Mouse (Mus musculus) midbrain, embryonic 16.5 days (tissue): Measurements from ENCODE around the gene Mtcl1. TPM values are rescaled to one million over a fixed set of nuclear protein-coding genes. Genes with fewer than 3 reads are reported as not detected.

Experiments used
- ATAC-seq: fragments of 200-750 bp; cut with Nextera tagmentation; 2 replicates; pipeline ENCODE4 v1.8.0; 2017; ENCODE audit warnings: moderate TSS enrichment
- H3K27ac ChIP-seq: fragments of 300-500 bp; sonication (generic); 2 replicates; pipeline ENCODE4 v1.5.1; 2014; ENCODE audit warnings: mild to moderate bottlenecking, low read length, mixed read lengths
- H3K27me3 ChIP-seq: fragments of 300-500 bp; sonication (generic); 2 replicates; pipeline ENCODE4 v1.6.1; 2014; ENCODE audit warnings: low read depth, low read length, mixed read lengths; ENCODE audit not compliant: control insufficient read depth, insufficient read depth
- H3K36me3 ChIP-seq: fragments of 300-500 bp; sonication (generic); 2 replicates; pipeline ENCODE4 v1.6.1; 2014; ENCODE audit warnings: mild to moderate bottlenecking, low read length, moderate library complexity, mixed read lengths; ENCODE audit not compliant: control insufficient read depth, insufficient read depth
- H3K4me1 ChIP-seq: fragments of 300-500 bp; sonication (generic); 2 replicates; pipeline ENCODE4 v1.6.1; 2014; ENCODE audit warnings: mild to moderate bottlenecking, low read length, mixed read lengths; ENCODE audit not compliant: control insufficient read depth, insufficient read depth
- H3K4me2 ChIP-seq: fragments of 300-500 bp; sonication (generic); 2 replicates; pipeline ENCODE4 v1.6.1; 2014; ENCODE audit warnings: mild to moderate bottlenecking, low read length, mixed read lengths
- H3K4me3 ChIP-seq: fragments of 300-500 bp; sonication (generic); 2 replicates; pipeline ENCODE4 v1.5.1; 2014; ENCODE audit warnings: low read depth, mild to moderate bottlenecking, low read length, moderate library complexity, mixed read lengths
- H3K9ac ChIP-seq: fragments of 300-500 bp; sonication (generic); 2 replicates; pipeline ENCODE4 v1.6.1; 2014; ENCODE audit warnings: low read depth, low read length, mixed read lengths
- H3K9me3 ChIP-seq: fragments of 300-500 bp; sonication (generic); replicated peaks from 2 replicates; pipeline ENCODE4 v1.6.1; 2014; ENCODE audit warnings: mild to moderate bottlenecking, low read length, mixed read lengths; ENCODE audit not compliant: control insufficient read depth, poor library complexity, severe bottlenecking
- WGBS: fragments of 180-500 bp; shearing (Covaris S2); extraction: QIAGEN DNeasy Blood & Tissue Kit; methylation state at CpG from one replicate; pipeline ENCODE4 v1.1.7; 2014; 5-methylcytosine and 5-hydroxymethylcytosine counted together
- polyA plus RNA-seq: library from polyadenylated mRNA; unstranded; fragments of >200 nt; fragmentation: Nextera tagmentation; extraction: Ambion mirVana; gene quantifications from 2 replicates; pipeline ENCODE4 v1.2.1, GENCODE M21; 2015

Gene Mtcl1
- polyA plus RNA-seq, 1 experiment from 2014 or later = 29.4 TPM

GRCm38 (mm10) chr17:66417329-66417728 is 32.2 kb downstream of the Mtcl1 start:
- Histone ChIP-seq H3K4me1 (peaks cover 39% of the 10 kb centered on the region), H3K27me3 (no peaks in the 10 kb centered on the region), H3K4me2 (peak overlapping the region; percentile 38), H3K4me3 (no peak overlapping the region), H3K36me3 (no peaks in the 10 kb centered on the region), H3K9me3 (no peaks in the 10 kb centered on the region), H3K9ac (peak overlapping the region; percentile 21; the same call in 1 of the 2 replicates), H3K27ac (peak overlapping the region; percentile 62)
- peak; percentile 43; the same call in 1 of the 2 replicates for ATAC-seq
- WGBS = 27% methylated on average over 5 of the region's 5 CpGs

- no peaks in the 10 kb centered on the region for H3K27me3 ChIP-seq
- no peaks in the 10 kb centered on the region for H3K9me3 ChIP-seq
- H3K9ac ChIP-seq = peak overlapping the region; percentile 0; the same call in 1 of the 2 replicates
- H3K27ac ChIP-seq = peak overlapping the region; percentile 62
- peak overlapping the region; percentile 38 for H3K4me2 ChIP-seq
- H3K4me1 ChIP-seq = peaks cover 44% of the 10 kb centered on the region
- H3K4me3 ChIP-seq = peak overlapping the region; percentile 2; the same call in 1 of the 2 replicates
- no peaks in the 10 kb centered on the region for H3K36me3 ChIP-seq
- WGBS = 20% methylated on average over 14 of the region's 14 CpGs
- ATAC-seq = peak; percentile 69
These were observed 32.7 kb downstream of the Mtcl1 start for GRCm38 (mm10) chr17:66416841-66417313.

- peak; percentile 23; the same call in 1 of the 2 replicates for ATAC-seq
These were observed 33.1 kb downstream of the Mtcl1 start for GRCm38 (mm10) chr17:66416436-66416835.

GRCm38 (mm10) chr17:66414331-66414730 is 35.2 kb downstream of the Mtcl1 start:
- peaks cover 44% of the 10 kb centered on the region for H3K4me1 ChIP-seq
- ATAC-seq = no peak
- 88% methylated on average over 1 of the region's 1 CpGs for WGBS

More at GRCm38 (mm10) chr17:66416436-66416835, 33.1 kb downstream of the Mtcl1 start:
- no peaks in the 10 kb centered on the region for H3K36me3 ChIP-seq
- WGBS = 49% methylated on average over 7 of the region's 7 CpGs
- no peaks in the 10 kb centered on the region for H3K27me3 ChIP-seq
- no peaks in the 10 kb centered on the region for H3K9me3 ChIP-seq
- peak overlapping the region; percentile 38; the same call in 1 of the 2 replicates for H3K4me2 ChIP-seq
- no peak overlapping the region for H3K4me3 ChIP-seq
- H3K9ac ChIP-seq = peak overlapping the region; percentile 0; the same call in 1 of the 2 replicates
- H3K27ac ChIP-seq = peak overlapping the region; percentile 62; the same call in 1 of the 2 replicates
- peaks cover 45% of the 10 kb centered on the region for H3K4me1 ChIP-seq

GRCm38 (mm10) chr17:66412155-66412970 is 37.2 kb downstream of the Mtcl1 start:
- peak overlapping the region; percentile 7; the same call in 1 of the 2 replicates for H3K27ac ChIP-seq
- no peak overlapping the region for H3K9ac ChIP-seq
- WGBS = 18% methylated on average over 12 of the region's 12 CpGs

More at GRCm38 (mm10) chr17:66414331-66414730, 35.2 kb downstream of the Mtcl1 start:
- Histone ChIP-seq H3K27ac (no peak overlapping the region), H3K9me3 (no peaks in the 10 kb centered on the region), H3K9ac (no peak overlapping the region), H3K4me2 (no peak overlapping the region), H3K4me3 (no peak overlapping the region), H3K27me3 (no peaks in the 10 kb centered on the region), H3K36me3 (no peaks in the 10 kb centered on the region)

GRCm38 (mm10) chr17:66410884-66411426 is 38.6 kb downstream of the Mtcl1 start:
- Histone ChIP-seq H3K36me3 (no peaks in the 10 kb centered on the region), H3K27me3 (no peaks in the 10 kb centered on the region), H3K27ac (no peak overlapping the region), H3K4me1 (peaks cover 15% of the 10 kb centered on the region), H3K9ac (no peak overlapping the region), H3K4me2 (no peak overlapping the region), H3K4me3 (no peak overlapping the region), H3K9me3 (no peaks in the 10 kb centered on the region)
- 62% methylated on average over 11 of the region's 11 CpGs for WGBS
- ATAC-seq = no peak

More at GRCm38 (mm10) chr17:66412155-66412970, 37.2 kb downstream of the Mtcl1 start:
- H3K36me3 ChIP-seq = no peaks in the 10 kb centered on the region
- H3K4me1 ChIP-seq = peaks cover 29% of the 10 kb centered on the region
- H3K4me3 ChIP-seq = no peak overlapping the region
- ATAC-seq = 0 out of 2 replicates have a peak, but pooled peaks have one; percentile 11
- no peaks in the 10 kb centered on the region for H3K9me3 ChIP-seq
- H3K27me3 ChIP-seq = no peaks in the 10 kb centered on the region
- no peak overlapping the region for H3K4me2 ChIP-seq

- no peak overlapping the region for H3K4me2 ChIP-seq
- peaks cover 24% of the 10 kb centered on the region for H3K4me1 ChIP-seq
- no peak overlapping the region for H3K9ac ChIP-seq
- ATAC-seq = no peak
- no peak overlapping the region for H3K4me3 ChIP-seq
- H3K9me3 ChIP-seq = no peaks in the 10 kb centered on the region
- H3K27me3 ChIP-seq = no peaks in the 10 kb centered on the region
- 90% methylated on average over 9 of the region's 9 CpGs for WGBS
- H3K27ac ChIP-seq = no peak overlapping the region
- no peaks in the 10 kb centered on the region for H3K36me3 ChIP-seq
These were observed 40.4 kb downstream of the Mtcl1 start for GRCm38 (mm10) chr17:66409070-66409605.

GRCm38 (mm10) chr17:66408400-66408799 is 41.1 kb downstream of the Mtcl1 start:
- 94% methylated on average over 5 of the region's 5 CpGs for WGBS
- no peak for ATAC-seq

More at GRCm38 (mm10) chr17:66408400-66408799, 41.1 kb downstream of the Mtcl1 start:
- no peaks in the 10 kb centered on the region for H3K27me3 ChIP-seq
- no peak overlapping the region for H3K27ac ChIP-seq
- no peak overlapping the region for H3K9ac ChIP-seq
- H3K4me3 ChIP-seq = no peak overlapping the region
- no peaks in the 10 kb centered on the region for H3K36me3 ChIP-seq
- H3K4me2 ChIP-seq = no peak overlapping the region
- H3K4me1 ChIP-seq = peaks cover 24% of the 10 kb centered on the region
- no peaks in the 10 kb centered on the region for H3K9me3 ChIP-seq
